Mouse (Mus musculus) kidney, adult 2 months (tissue): ENCODE measurements around the gene Adk.

Experiments used
- CTCF ChIP-seq: fragments of 200-500 bp; conservative IDR thresholded peaks from 2 replicates; pipeline ENCODE4 v1.5.1; 2011; ENCODE audit warnings: low read depth, mild to moderate bottlenecking, control low read depth, low read length, moderate library complexity, mixed read lengths; ENCODE audit not compliant: insufficient read depth, insufficient read length
- POLR2A ChIP-seq: fragments of 200-500 bp; IDR thresholded peaks from one replicate; pipeline ENCODE4 v1.6.1; 2011; ENCODE audit warnings: low read depth, low read length, control low read depth

GRCm38 (mm10) chr14:21433995-21434394, 381.6 kb downstream of the Adk start:
- TF ChIP-seq CTCF (no peak), POLR2A (no peak)
